Mouse (Mus musculus): ENCODE data around the gene Itpr3. TPM values are rescaled to one million over a fixed set of nuclear protein-coding genes. Genes with fewer than 3 reads are reported as not detected.
A peak's percentile ranks its signal among the peaks of the same experiment; 100 is the strongest.

Itpr3 gene
- polyA plus RNA-seq, 1 experiment from 2014 or later: 10.8 TPM

DNA sequence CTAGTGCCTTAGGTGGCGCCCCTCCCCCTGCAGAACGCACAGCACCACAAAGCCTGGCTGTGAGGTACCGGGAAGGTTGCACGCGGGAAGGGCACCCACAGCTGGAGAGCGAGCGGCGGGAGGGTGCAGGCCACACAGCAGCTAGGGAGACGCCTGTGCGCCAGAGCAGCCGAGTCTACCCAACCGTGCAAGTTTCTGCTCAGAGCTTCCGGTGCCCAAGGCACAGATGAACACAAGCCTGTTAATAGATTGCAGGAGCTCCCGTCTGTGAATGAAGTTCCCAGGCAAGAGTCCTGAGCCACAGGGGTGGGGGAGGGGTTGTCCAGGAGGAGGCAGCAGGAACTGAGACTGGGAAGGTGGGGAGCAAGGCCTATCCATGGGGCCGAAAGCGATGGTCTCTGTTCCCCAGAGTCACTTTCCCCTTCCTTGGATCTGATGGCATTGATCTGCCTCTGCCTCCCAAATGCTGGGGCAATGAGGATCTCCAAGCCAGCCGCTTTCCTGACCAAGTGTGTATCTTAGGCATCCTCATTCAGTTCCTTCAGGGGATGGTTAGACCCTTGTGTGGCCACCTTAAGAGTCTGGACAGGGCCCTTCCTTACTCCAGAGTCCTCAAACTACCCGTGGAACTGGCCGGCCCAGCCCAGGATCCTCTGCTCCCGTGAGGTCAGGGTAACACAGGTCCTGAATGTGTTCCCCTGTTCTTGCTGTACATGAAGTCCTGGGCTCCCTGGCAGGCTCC lies 16.6 kb upstream of the Itpr3 start:
- 22% methylated on average over 20 of the region's 20 CpGs for WGBS
- peak overlapping the region; percentile 19; the same call in 1 of the 2 replicates for H3K4me2 ChIP-seq
- no peak for ATAC-seq (ENCODE audit: insufficient read depth, low FRiP score, low read depth)
- no peak overlapping the region for H3K9ac ChIP-seq
- H3K4me1 ChIP-seq: peaks cover 42% of the 10 kb centered on the region
- no peaks in the 10 kb centered on the region for H3K36me3 ChIP-seq
- H3K27ac ChIP-seq: peak overlapping the region; percentile 31; the same call in 1 of the 2 replicates
- no peaks in the 10 kb centered on the region for H3K27me3 ChIP-seq (replicated peaks)
- H3K9me3 ChIP-seq: no peaks in the 10 kb centered on the region
- no peak overlapping the region for H3K4me3 ChIP-seq (replicated peaks)

DNA sequence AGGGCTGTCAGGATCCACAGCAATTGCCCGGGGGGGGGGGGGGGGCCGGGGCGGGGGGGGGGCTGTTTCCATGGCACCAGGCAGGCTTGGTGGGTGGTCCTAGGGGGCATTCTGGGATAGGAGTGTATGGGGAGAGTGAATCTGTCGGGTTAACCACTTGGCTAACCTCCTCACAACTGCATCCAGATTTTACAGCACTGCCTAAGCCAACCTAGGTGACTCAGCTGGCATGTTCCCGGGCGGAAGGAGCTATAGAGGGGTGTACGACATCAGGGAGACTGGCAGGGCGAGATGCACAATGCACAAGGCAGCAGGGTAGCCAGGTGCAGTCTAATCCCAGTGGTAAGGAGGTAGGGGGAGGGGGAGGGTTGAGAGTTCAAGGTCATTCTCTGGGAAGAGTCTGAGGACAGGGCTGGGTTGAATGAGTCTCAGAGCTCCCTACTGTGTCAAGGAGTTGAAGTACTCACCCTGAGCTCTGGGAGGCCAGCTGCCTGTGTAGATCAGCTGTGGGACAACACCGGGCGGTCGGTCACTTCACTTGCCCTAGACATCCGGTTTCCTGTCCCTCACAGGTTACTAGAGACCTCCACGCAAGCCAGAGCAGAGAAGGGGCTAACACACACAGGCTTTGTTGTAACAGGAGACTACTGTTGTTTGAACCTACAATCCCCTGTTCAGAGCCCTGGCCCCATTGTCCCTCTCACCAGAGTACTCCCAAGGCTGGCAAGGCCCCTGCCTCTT lies 15.9 kb upstream of the Itpr3 start:
- Histone ChIP-seq H3K9ac (no peak overlapping the region), H3K4me3 (replicated peaks) (no peak overlapping the region), H3K27ac (no peak overlapping the region), H3K4me1 (peaks cover 42% of the 10 kb centered on the region), H3K36me3 (no peaks in the 10 kb centered on the region), H3K4me2 (no peak overlapping the region), H3K27me3 (replicated peaks) (no peaks in the 10 kb centered on the region), H3K9me3 (no peaks in the 10 kb centered on the region)
- ATAC-seq (ENCODE audit: insufficient read depth, low FRiP score, low read depth): no peak
- 50% methylated on average over 13 of the region's 13 CpGs for WGBS

DNA sequence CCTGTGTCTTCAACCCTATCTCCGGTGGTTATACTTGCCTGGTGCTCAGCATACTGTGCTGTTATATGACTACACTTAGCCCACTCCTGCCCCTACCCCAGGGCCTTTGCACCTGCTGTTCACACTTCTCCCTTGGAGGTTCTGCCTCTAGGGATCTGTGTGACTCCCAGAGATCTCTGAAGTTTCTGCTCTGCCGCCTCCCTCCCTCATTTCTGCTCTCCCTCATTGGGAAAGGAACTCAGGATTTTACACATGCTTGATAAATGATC lies 15.4 kb upstream of the Itpr3 start:
- 83% methylated on average over 2 of the region's 2 CpGs for WGBS
- no peaks in the 10 kb centered on the region for H3K27me3 ChIP-seq (replicated peaks)
- no peak for ATAC-seq (ENCODE audit: insufficient read depth, low FRiP score, low read depth)
- H3K36me3 ChIP-seq: no peaks in the 10 kb centered on the region
- H3K4me2 ChIP-seq: no peak overlapping the region
- no peak overlapping the region for H3K4me3 ChIP-seq (replicated peaks)
- H3K9me3 ChIP-seq: no peaks in the 10 kb centered on the region
- no peak overlapping the region for H3K9ac ChIP-seq
- peaks cover 42% of the 10 kb centered on the region for H3K4me1 ChIP-seq
- H3K27ac ChIP-seq: no peak overlapping the region

DNA sequence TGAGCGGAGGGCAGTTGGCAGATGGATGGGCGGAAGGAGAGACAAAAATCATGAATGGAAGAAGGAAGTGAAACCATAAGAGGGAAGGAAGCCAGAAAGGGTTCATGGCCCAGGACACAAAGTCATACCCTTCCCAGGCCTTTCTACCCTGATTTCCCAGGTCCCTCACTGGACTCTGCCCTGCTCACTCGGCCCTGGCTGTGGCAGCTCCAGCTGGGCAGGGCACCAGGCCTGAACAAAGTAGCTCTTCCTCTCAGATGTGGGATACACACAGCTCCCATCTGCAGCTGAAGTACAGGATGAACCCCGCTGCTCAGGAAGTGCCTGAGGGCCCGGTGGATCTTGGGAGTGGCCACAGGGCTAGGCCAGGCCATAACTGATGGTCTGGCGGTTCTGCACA lies 14.3 kb upstream of the Itpr3 start:
- Histone ChIP-seq H3K27ac (no peak overlapping the region), H3K4me3 (replicated peaks) (no peak overlapping the region), H3K36me3 (no peaks in the 10 kb centered on the region), H3K4me1 (peaks cover 41% of the 10 kb centered on the region), H3K27me3 (replicated peaks) (no peaks in the 10 kb centered on the region), H3K9ac (no peak overlapping the region), H3K4me2 (no peak overlapping the region), H3K9me3 (no peaks in the 10 kb centered on the region)
- no peak for ATAC-seq (ENCODE audit: insufficient read depth, low FRiP score, low read depth)
- 60% methylated on average over 6 of the region's 6 CpGs for WGBS

DNA sequence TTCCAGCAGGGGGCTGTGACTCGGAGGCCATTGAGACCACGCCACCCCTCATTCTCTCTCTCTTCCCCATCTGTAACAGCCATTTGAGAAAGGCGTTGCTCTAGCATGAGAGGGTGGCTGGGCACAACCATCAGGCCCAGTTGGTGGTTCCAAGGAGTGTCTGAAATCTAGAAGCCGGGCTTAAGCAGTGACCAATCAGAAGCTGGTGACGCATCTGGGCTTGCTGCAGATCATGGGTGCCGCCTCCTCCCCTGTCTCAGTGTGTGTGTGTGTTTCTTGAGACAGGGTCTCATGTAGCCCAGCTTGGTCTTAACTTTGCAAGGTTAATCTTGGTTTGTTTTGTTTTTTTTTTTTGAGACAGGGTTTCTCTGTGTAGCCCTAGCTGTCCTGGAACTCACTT lies 11.9 kb upstream of the Itpr3 start:
- H3K4me1 ChIP-seq: peaks cover 28% of the 10 kb centered on the region
- no peaks in the 10 kb centered on the region for H3K9me3 ChIP-seq
- 85% methylated on average over 6 of the region's 6 CpGs for WGBS
- H3K9ac ChIP-seq: no peak overlapping the region
- no peak overlapping the region for H3K4me2 ChIP-seq
- no peak overlapping the region for H3K27ac ChIP-seq
- no peaks in the 10 kb centered on the region for H3K36me3 ChIP-seq
- no peaks in the 10 kb centered on the region for H3K27me3 ChIP-seq (replicated peaks)
- H3K4me3 ChIP-seq (replicated peaks): no peak overlapping the region
- no peak for ATAC-seq (ENCODE audit: insufficient read depth, low FRiP score, low read depth)

DNA sequence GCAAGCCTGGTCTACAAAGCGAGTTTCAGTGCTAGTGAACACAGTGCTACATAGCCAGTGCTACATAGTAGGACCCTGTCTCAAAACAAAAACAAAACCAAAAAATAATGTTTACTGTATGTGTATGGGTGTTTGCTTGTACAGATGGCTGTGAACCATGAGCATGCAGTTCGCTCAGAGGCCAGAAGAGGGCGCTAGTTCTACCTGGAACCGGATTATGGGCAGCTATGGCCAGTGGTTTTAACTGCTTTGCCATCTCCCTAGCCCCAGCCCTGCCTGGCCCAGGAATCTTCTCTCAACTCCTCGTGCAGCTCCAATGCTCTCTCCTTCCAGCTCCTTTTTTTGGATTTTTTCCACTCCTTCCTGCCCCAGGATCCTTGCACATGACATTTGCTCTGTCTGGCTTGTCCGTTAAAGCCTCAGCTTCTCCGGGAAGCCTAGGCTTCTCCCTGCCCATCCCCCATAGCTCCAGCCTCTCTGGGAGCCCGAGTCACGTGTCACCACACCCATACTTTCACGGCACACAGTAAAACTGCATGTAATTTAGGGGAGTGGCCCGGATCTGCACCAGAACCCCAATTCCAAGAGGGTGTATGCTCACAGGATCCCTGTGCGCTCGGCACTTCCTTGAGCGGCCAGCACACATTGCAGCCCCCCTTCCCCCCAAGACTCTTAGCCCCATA lies 9.2 kb upstream of the Itpr3 start:
- H3K4me1 ChIP-seq: peaks cover 35% of the 10 kb centered on the region
- H3K4me3 ChIP-seq (replicated peaks): no peak overlapping the region
- H3K9ac ChIP-seq: no peak overlapping the region
- H3K4me2 ChIP-seq: no peak overlapping the region
- H3K27me3 ChIP-seq (replicated peaks): no peaks in the 10 kb centered on the region
- peak overlapping the region; percentile 86 for H3K27ac ChIP-seq
- ATAC-seq (ENCODE audit: insufficient read depth, low FRiP score, low read depth): no peak
- H3K9me3 ChIP-seq: no peaks in the 10 kb centered on the region
- WGBS: 64% methylated on average over 14 of the region's 14 CpGs
- no peaks in the 10 kb centered on the region for H3K36me3 ChIP-seq

DNA sequence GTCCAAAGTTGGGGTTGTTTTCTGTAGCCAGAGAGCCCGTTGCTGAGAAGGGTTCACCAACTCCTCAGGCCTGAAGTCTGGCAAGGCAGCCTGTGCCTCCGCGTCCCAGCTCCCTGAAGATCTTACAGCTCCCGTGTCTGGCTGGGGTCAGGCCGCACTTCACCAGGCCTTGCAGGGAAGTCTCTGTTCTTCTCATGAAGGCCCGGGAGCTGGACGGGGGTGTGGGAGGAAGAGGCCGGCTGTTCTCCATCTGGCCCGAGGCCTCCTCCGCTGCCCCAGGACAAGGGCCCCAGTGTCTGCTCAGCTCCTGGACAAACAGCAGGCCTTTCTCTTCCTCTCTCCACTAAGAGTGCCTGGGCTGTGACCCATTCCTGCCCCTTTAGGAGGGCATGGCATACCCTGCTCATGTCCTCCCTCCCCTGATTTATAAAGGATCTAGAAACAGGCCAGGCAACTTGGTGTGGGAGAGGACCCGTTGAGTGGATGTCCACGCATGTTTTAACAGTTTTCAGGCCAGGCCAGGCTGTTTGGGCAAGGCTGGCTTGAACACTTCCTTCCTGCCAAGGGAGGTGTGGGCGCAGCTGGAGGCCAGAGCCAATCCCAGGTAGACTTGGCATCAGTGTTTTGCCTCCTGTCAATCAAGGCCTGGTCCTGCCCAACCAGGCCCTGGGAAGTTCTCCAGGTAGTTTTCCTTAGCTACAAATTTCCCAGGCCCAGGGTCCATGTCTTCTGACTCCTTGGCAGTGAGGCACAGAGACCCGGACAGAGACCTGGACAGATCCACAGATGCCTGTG lies 8.5 kb upstream of the Itpr3 start:
- 0 out of 2 replicates have a peak, but pooled peaks have one; percentile 33 for ATAC-seq (ENCODE audit: insufficient read depth, low FRiP score, low read depth)
- Histone ChIP-seq H3K9ac (no peak overlapping the region), H3K27ac (peak overlapping the region; percentile 86), H3K36me3 (no peaks in the 10 kb centered on the region), H3K4me3 (replicated peaks) (no peak overlapping the region), H3K4me2 (no peak overlapping the region), H3K27me3 (replicated peaks) (no peaks in the 10 kb centered on the region), H3K4me1 (peaks cover 31% of the 10 kb centered on the region), H3K9me3 (no peaks in the 10 kb centered on the region)
- WGBS: 50% methylated on average over 14 of the region's 14 CpGs

DNA sequence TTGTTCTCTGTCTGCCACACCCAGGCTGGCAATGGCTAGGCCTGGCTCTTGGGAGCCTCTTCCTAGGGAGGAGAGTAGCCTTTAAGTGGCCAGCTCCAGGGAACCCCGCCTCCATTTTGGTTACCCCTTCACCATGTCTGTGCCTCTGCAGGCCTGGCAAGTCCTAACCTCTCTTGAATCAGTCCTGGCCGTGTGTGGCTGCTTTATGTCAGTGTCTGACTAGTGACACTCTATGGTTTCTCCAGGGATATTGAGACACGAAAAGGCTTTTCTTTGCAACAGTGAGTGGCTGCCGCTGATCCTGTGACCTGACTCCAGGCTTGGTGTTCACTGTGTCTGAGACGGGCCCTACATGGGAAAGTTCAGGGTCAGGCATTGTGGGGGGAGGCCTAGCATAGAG lies 6.3 kb upstream of the Itpr3 start:
- no peak for ATAC-seq (ENCODE audit: insufficient read depth, low FRiP score, low read depth)
- Histone ChIP-seq H3K36me3 (no peaks in the 10 kb centered on the region), H3K9ac (no peak overlapping the region), H3K27me3 (replicated peaks) (no peaks in the 10 kb centered on the region), H3K9me3 (no peaks in the 10 kb centered on the region), H3K4me2 (0 out of 2 replicates have a peak overlapping the region, but pooled peaks have one; percentile 37), H3K4me1 (peaks cover 28% of the 10 kb centered on the region), H3K27ac (peak overlapping the region; percentile 46; the same call in 1 of the 2 replicates), H3K4me3 (replicated peaks) (no peak overlapping the region)
- 66% methylated on average over 5 of the region's 5 CpGs for WGBS

DNA sequence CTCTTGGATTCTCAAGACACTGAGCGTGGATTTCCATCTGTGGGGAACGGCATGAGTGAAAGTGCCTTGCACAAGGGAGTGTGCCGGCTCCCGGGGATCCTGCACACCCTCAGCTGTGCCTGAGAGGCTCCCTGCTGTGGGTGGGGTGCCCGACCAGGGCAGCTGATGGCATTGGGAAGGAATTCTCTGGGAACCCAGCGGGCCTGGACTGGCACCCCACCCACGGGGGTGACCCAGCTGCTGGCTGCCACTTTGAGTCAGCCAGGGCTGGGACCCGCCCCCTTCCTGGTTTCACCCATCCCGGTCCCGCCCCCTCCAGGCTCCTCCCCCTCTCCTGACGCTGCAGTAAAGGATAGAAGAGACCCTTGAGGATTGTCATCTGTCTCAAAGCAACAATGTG lies 5.6 kb upstream of the Itpr3 start:
- Histone ChIP-seq H3K9me3 (no peaks in the 10 kb centered on the region), H3K4me2 (peak overlapping the region; percentile 37; the same call in 1 of the 2 replicates), H3K27me3 (replicated peaks) (no peaks in the 10 kb centered on the region), H3K4me3 (replicated peaks) (no peak overlapping the region), H3K36me3 (no peaks in the 10 kb centered on the region), H3K27ac (peak overlapping the region; percentile 55), H3K4me1 (peaks cover 28% of the 10 kb centered on the region), H3K9ac (no peak overlapping the region)
- WGBS: 22% methylated on average over 9 of the region's 11 CpGs
- peak; percentile 36; the same call in 1 of the 2 replicates for ATAC-seq (ENCODE audit: insufficient read depth, low FRiP score, low read depth)

DNA sequence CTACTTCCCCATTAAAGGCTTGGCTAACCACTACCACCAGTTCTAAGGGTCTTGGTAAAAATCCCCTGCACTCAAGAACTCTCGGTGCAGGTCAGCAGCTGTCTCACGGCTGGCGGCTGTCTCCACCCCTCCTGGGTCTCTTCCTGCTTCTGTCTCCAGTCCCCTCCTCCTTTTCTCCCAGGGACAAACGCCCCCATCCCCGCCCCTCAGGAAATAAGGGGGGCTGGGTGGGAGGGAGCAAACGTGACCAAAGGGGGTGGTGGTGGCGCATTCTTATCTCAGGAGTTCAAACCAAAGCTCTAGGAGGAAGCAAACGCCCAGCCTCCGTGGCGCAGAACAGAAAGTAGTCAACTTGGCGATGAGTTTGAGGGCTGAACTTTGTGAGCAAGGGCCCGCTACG lies 934 bp upstream of the Itpr3 start:
- H3K36me3 ChIP-seq: no peaks in the 10 kb centered on the region
- no peaks in the 10 kb centered on the region for H3K9me3 ChIP-seq
- WGBS: under 1% methylated on average over 13 of the region's 13 CpGs
- no peaks in the 10 kb centered on the region for H3K27me3 ChIP-seq (replicated peaks)
- peak overlapping the region; percentile 97 for H3K4me2 ChIP-seq
- H3K27ac ChIP-seq: peak overlapping the region; percentile 95
- no peak overlapping the region for H3K9ac ChIP-seq
- peaks cover 31% of the 10 kb centered on the region for H3K4me1 ChIP-seq
- ATAC-seq (ENCODE audit: insufficient read depth, low FRiP score, low read depth): peak; percentile 67
- H3K4me3 ChIP-seq (replicated peaks): peak overlapping the region; percentile 68

DNA sequence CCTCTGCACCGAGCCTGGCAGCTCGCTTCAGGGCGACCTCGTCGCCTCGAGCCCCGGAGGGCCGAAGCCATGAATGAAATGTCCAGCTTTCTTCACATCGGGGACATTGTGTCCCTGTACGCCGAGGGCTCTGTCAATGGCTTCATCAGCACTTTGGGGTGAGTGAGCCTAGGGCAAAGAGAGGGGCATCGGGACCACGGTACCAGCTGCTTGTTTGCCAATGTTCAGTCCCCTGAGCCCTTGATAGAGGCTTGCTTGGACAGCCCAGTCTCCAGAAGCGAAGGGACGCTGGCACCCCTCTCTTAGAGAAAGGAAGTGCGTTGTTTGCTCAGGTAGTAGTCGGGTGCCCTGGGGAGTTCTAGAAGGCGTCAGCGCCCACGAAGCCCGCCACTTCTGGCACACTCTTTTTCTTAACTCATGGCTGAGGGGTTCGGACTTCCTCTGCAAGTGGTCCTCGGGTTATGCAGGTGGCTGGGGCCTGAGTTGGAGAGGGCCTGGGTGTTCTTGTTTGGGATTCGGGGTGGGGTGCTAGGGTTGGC lies 482 bp downstream of the Itpr3 start:
- Histone ChIP-seq H3K36me3 (no peaks in the 10 kb centered on the region), H3K9me3 (no peaks in the 10 kb centered on the region), H3K4me1 (peaks cover 21% of the 10 kb centered on the region; the same call in 1 of the 2 replicates), H3K4me2 (peak overlapping the region; percentile 97), H3K4me3 (replicated peaks) (peak overlapping the region; percentile 68), H3K9ac (peak overlapping the region; percentile 62), H3K27me3 (replicated peaks) (no peaks in the 10 kb centered on the region), H3K27ac (peak overlapping the region; percentile 95)
- no peak for ATAC-seq (ENCODE audit: insufficient read depth, low FRiP score, low read depth)
- WGBS: 3% methylated on average over 24 of the region's 24 CpGs

Data from stomach, embryonic 15.5 days (tissue).